Mouse (Mus musculus) urinary bladder, postnatal 36 days (tissue): ENCODE measurements around the gene 4933424G06Rik.

Experiments
- DNase-seq, 2 experiments: peaks; one replicate each; pipeline ENCODE4 v3.0.0; 2022; ENCODE audit warnings: low spot score in 2 of 2, mixed read lengths in 1 of 2

The 4933424G06Rik gene

GRCm38 (mm10) chr1:36709055-36709853, 695 bp upstream of the 4933424G06Rik start:
- DNase-seq: peak; percentile 10 to 18

- DNase-seq: no peak
Measured at GRCm38 (mm10) chr1:36711104-36711503, 1.2 kb downstream of the 4933424G06Rik start.

GRCm38 (mm10) chr1:36714311-36714710, 4.4 kb downstream of the 4933424G06Rik start, which contains the start of gene Actr1b:
Gene Actr1b, minus strand, starts transcription at chr1:36714422.
- DNase-seq: no peak

GRCm38 (mm10) chr1:36718786-36719185, 8.8 kb downstream of the 4933424G06Rik start:
- DNase-seq: no peak

- DNase-seq: no peak
Measured at GRCm38 (mm10) chr1:36723146-36724056, 13.5 kb downstream of the 4933424G06Rik start.

- DNase-seq: no peak
Measured at GRCm38 (mm10) chr1:36724057-36724431, 14.1 kb downstream of the 4933424G06Rik start.

GRCm38 (mm10) chr1:36737300-36737699, 27.4 kb downstream of the 4933424G06Rik start:
- DNase-seq: peak; percentile 72 to 79

- no peak for DNase-seq
Measured at GRCm38 (mm10) chr1:36739231-36739630, 29.3 kb downstream of the 4933424G06Rik start.

- DNase-seq: no peak
Measured at GRCm38 (mm10) chr1:36743046-36743445, 33.1 kb downstream of the 4933424G06Rik start.

GRCm38 (mm10) chr1:36744268-36744944, 34.5 kb downstream of the 4933424G06Rik start:
- DNase-seq: peak; percentile 60 to 61

GRCm38 (mm10) chr1:36745661-36746060, 35.7 kb downstream of the 4933424G06Rik start:
- no peak for DNase-seq

GRCm38 (mm10) chr1:36746452-36746851, 36.5 kb downstream of the 4933424G06Rik start:
- no peak for DNase-seq

- no peak for DNase-seq
Measured at GRCm38 (mm10) chr1:36753932-36754675, 44.2 kb downstream of the 4933424G06Rik start.

GRCm38 (mm10) chr1:36758553-36758952, 48.6 kb downstream of the 4933424G06Rik start:
- DNase-seq: no peak

GRCm38 (mm10) chr1:36759076-36759475, 49.1 kb downstream of the 4933424G06Rik start:
- no peak for DNase-seq

- no peak for DNase-seq
Measured at GRCm38 (mm10) chr1:36760401-36760800, 50.5 kb downstream of the 4933424G06Rik start.

- DNase-seq: no peak
Measured at GRCm38 (mm10) chr1:36761061-36761460, 51.1 kb downstream of the 4933424G06Rik start.

- DNase-seq: no peak
Measured at GRCm38 (mm10) chr1:36761568-36761967, 51.6 kb downstream of the 4933424G06Rik start, which contains the start of gene Zap70. Gene Zap70, plus strand, starts transcription at chr1:36761798.

GRCm38 (mm10) chr1:36766431-36767205, 56.7 kb downstream of the 4933424G06Rik start:
- DNase-seq: no peak

GRCm38 (mm10) chr1:36767321-36767720, 57.4 kb downstream of the 4933424G06Rik start:
- DNase-seq: no peak
